Mouse (Mus musculus) bone marrow, adult 2 months (tissue): ENCODE data around the gene Tyrobp.

Experiments used
- CTCF ChIP-seq: fragments of 200-500 bp; IDR thresholded peaks from 2 replicates; pipeline ENCODE4 v1.5.1; 2011; ENCODE audit warnings: low read length, control low read depth; ENCODE audit not compliant: control insufficient read depth, insufficient read depth
- POLR2A ChIP-seq: fragments of 200-500 bp; IDR thresholded peaks from 2 replicates; pipeline ENCODE4 v1.6.1; 2011; ENCODE audit warnings: low read depth, mild to moderate bottlenecking, control low read depth, low read length, borderline replicate concordance; ENCODE audit not compliant: control insufficient read depth

DNA sequence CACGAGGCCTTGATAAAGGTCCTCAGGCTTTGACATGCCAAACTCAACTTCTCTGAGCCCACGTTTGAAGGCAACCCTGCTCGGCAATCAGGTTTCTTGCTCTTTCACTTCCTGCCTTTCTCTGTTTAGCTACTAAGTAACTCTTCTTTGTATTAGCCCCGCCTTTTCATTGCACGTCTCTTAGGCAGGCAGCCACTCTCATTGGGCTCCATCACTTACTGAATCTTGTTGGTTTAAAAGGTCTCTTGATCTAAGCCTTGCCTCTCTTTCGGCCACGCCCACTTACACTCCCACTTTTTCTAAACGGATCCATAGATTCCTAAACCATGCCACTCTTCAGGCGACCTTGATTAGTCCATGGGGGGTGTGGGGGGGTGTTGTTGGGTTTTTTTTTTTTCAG is 30.1 kb downstream of the Tyrobp start:
- no peak for TF ChIP-seq CTCF
- TF ChIP-seq POLR2A, result no peak
